Mouse (Mus musculus) testis, adult 10 weeks (tissue): ENCODE measurements around the gene Zfp777. TPM values are rescaled to one million over a fixed set of nuclear protein-coding genes. Genes with fewer than 3 reads are reported as not detected.

Experiments used
- polyA plus RNA-seq: library from polyadenylated mRNA; stranded (reverse); fragments of 350-450 nt; fragmentation: Illumina TruSeq; extraction: RNeasy Lipid Tissue Mini Kit (QIAGEN cat#74804); gene quantifications from one replicate; pipeline ENCODE4 v1.2.3, GENCODE M21; 2014; ENCODE audit warnings: low read depth, low replicate concordance

Gene Zfp777
- 3.2 TPM for polyA plus RNA-seq

GRCm38 (mm10) chr6:48048426-48049272 lies at the start of gene Zfp777:
TSS of gene Zfp777 (minus strand) at chr6:48048911.

GRCm38 (mm10) chr6:48086471-48086878 lies 37.8 kb upstream of the Zfp777 start, which contains the start of gene Zfp746:
TSS of gene Zfp746 (minus strand) at chr6:48086593.

Other genes starting within 250 kb of the Zfp777 start
- gene Pdia4, start 235.5 kb downstream of the Zfp777 start, polyA plus RNA-seq = 34.6 TPM
- gene Zfp786, start 218.0 kb downstream of the Zfp777 start, polyA plus RNA-seq = 4.5 TPM
- 9.1 TPM for gene Zfp398, start 213.2 kb downstream of the Zfp777 start, polyA plus RNA-seq
- gene Zfp282, start 171.7 kb downstream of the Zfp777 start, polyA plus RNA-seq = 0.48 TPM
- gene Zfp212, start 128.4 kb downstream of the Zfp777 start, polyA plus RNA-seq = 4.7 TPM
- 24.8 TPM for gene Zfp956, start 95.5 kb downstream of the Zfp777 start, polyA plus RNA-seq
- 8.9 TPM for gene Zfp746, start 37.7 kb upstream of the Zfp777 start, polyA plus RNA-seq